Mouse (Mus musculus) stomach, embryonic 15.5 days (tissue): ENCODE measurements around the gene Skint9. TPM values are rescaled to one million over a fixed set of nuclear protein-coding genes. Genes with fewer than 3 reads are reported as not detected.
"Not testable (repeated sequence)": the region's sequence is repeated elsewhere in the genome, so short reads cannot be mapped to it uniquely, and the experiment has no call there.

ENCODE experiments used
- ATAC-seq: fragments of 200-750 bp; cut with Nextera tagmentation; 2 replicates; pipeline ENCODE4 v1.8.0; 2017; ENCODE audit warnings: low read depth, moderate number of reproducible peaks, moderate TSS enrichment; ENCODE audit not compliant: insufficient read depth, low FRiP score
- H3K27ac ChIP-seq: fragments of 300-500 bp; sonication (generic); 2 replicates; pipeline ENCODE4 v1.5.1; 2015; ENCODE audit warnings: mild to moderate bottlenecking, inconsistent platforms
- H3K27me3 ChIP-seq: fragments of 300-500 bp; sonication (generic); replicated peaks from 2 replicates; pipeline ENCODE4 v1.6.1; 2015; ENCODE audit warnings: inconsistent platforms
- H3K36me3 ChIP-seq: fragments of 300-500 bp; sonication (generic); 2 replicates; pipeline ENCODE4 v1.6.1; 2015; ENCODE audit warnings: inconsistent platforms
- H3K4me1 ChIP-seq: fragments of 300-500 bp; sonication (generic); 2 replicates; pipeline ENCODE4 v1.6.1; 2015; ENCODE audit warnings: inconsistent platforms
- H3K4me2 ChIP-seq: fragments of 300-500 bp; sonication (generic); 2 replicates; pipeline ENCODE4 v1.6.1; 2015; ENCODE audit warnings: mild to moderate bottlenecking, inconsistent platforms
- H3K4me3 ChIP-seq: fragments of 300-500 bp; sonication (generic); replicated peaks from 2 replicates; pipeline ENCODE4 v1.5.1; 2015; ENCODE audit warnings: inconsistent platforms
- H3K9ac ChIP-seq: fragments of 300-500 bp; sonication (generic); 2 replicates; pipeline ENCODE4 v1.6.1; 2015; ENCODE audit warnings: inconsistent platforms
- H3K9me3 ChIP-seq: fragments of 300-500 bp; sonication (generic); 2 replicates; pipeline ENCODE4 v1.6.1; 2016; ENCODE audit warnings: inconsistent platforms
- WGBS: fragments of 180-500 bp; shearing (Covaris S2); methylation state at CpG from one replicate; pipeline ENCODE4 v1.1.7; 2015; 5-methylcytosine and 5-hydroxymethylcytosine counted together
- polyA plus RNA-seq: library from polyadenylated mRNA; unstranded; fragments of >200 nt; fragmentation: Nextera tagmentation; extraction: Ambion mirVana; gene quantifications from 2 replicates; pipeline ENCODE4 v1.2.1, GENCODE M21; 2015

The Skint9 gene
- not detected in 2 replicates for polyA plus RNA-seq

GRCm38 (mm10) chr4:112433885-112434284 lies at the start of gene Skint9:
Skint9 (minus strand) TSS chr4:112433985.
- Histone ChIP-seq H3K9ac (no peak within 1 kb of the TSS), H3K4me3 (no peak within 1 kb of the TSS), H3K9me3 (no peaks in the 10 kb centered on the region), H3K36me3 (no peaks in the 10 kb centered on the region), H3K27me3 (no peaks in the 10 kb centered on the region), H3K4me1 (no peaks in the 10 kb centered on the region), H3K27ac (no peak within 1 kb of the TSS), H3K4me2 (no peak within 1 kb of the TSS)
- ATAC-seq, result no peak

GRCm38 (mm10) chr4:112432685-112433084 lies 1.1 kb downstream of the Skint9 start:
- no peaks in the 10 kb centered on the region for H3K9me3 ChIP-seq
- 53% methylated on average over 1 of the region's 1 CpGs for WGBS
- ATAC-seq, result no peak

GRCm38 (mm10) chr4:112432223-112432622 lies 1.6 kb downstream of the Skint9 start:
- no peaks in the 10 kb centered on the region for H3K4me1 ChIP-seq
- H3K9me3 ChIP-seq, result no peaks in the 10 kb centered on the region
- H3K27ac ChIP-seq, result no peak overlapping the region
- H3K9ac ChIP-seq, result no peak overlapping the region
- no peaks in the 10 kb centered on the region for H3K27me3 ChIP-seq
- ATAC-seq, result no peak
- no peaks in the 10 kb centered on the region for H3K36me3 ChIP-seq
- H3K4me3 ChIP-seq, result no peak overlapping the region
- no peak overlapping the region for H3K4me2 ChIP-seq

More at GRCm38 (mm10) chr4:112432685-112433084, 1.1 kb downstream of the Skint9 start:
- Histone ChIP-seq H3K4me1 (no peaks in the 10 kb centered on the region), H3K27me3 (no peaks in the 10 kb centered on the region), H3K9ac (no peak overlapping the region), H3K36me3 (no peaks in the 10 kb centered on the region), H3K4me2 (no peak overlapping the region), H3K4me3 (no peak overlapping the region), H3K27ac (no peak overlapping the region)

- not testable (repeated sequence) for H3K9ac ChIP-seq, H3K4me1 ChIP-seq, H3K27ac ChIP-seq, H3K27me3 ChIP-seq, H3K4me3 ChIP-seq, H3K36me3 ChIP-seq, H3K4me2 ChIP-seq, H3K9me3 ChIP-seq, ATAC-seq
- WGBS, result 92% methylated on average over 17 of the region's 17 CpGs
These were observed 84.7 kb downstream of the Skint9 start for GRCm38 (mm10) chr4:112349111-112349510.

Other genes with a start within 250 kb of the Skint9 start
- gene Skint3, start 201.7 kb downstream of the Skint9 start, polyA plus RNA-seq, result 0.04 and 0.09 TPM in 2 replicates
- not detected in 2 replicates for gene Skint2, start 123.2 kb upstream of the Skint9 start, polyA plus RNA-seq